Mouse (Mus musculus) brain, embryonic 18.5 days (tissue): ENCODE data around the gene Atp1a4.

Experiments used
- DNase-seq: peaks from one replicate; pipeline ENCODE4 v3.0.0-alpha.2; 2012; ENCODE audit warnings: low read depth, low spot score

The Atp1a4 gene

DNA sequence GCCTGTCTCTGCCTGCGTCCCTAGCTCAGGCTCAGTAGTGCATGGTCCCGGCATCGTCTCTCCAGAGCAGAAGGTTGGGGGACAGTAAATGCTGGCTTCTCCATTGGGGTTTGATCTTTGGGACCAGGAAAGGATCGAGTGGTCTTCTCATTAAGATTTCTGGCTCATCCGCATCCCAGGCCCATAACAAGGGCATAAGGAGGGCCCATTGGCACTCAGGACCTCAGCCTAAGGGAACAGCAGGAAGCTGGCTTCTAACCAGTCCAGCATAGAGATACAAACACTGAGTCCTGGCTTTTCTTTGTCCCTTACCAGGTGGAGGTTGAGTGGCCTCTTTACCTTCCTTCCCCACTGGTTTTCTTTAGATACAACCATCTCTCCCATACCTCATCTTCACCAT, 60.4 kb downstream of the Atp1a4 start:
- DNase-seq: no peak

DNA sequence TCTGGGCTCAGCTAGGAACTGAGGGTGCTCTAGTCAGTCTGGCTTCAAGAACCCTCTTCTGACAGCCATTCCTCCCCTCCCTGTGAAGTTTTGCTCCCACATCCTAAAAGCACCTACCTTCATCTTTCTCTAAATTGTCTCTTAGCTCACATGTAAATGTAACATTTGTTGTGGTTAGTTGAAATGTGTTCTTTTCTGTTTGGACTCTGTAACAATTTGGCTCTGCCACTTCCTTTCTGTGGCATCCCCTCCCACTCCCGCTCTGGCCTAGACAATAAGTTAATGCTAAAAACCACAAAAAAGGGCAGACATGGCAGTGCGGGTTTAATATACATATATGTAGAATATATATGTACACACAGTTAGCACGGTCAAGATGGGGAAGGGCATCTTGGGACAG, 61.1 kb downstream of the Atp1a4 start:
- no peak for DNase-seq

DNA sequence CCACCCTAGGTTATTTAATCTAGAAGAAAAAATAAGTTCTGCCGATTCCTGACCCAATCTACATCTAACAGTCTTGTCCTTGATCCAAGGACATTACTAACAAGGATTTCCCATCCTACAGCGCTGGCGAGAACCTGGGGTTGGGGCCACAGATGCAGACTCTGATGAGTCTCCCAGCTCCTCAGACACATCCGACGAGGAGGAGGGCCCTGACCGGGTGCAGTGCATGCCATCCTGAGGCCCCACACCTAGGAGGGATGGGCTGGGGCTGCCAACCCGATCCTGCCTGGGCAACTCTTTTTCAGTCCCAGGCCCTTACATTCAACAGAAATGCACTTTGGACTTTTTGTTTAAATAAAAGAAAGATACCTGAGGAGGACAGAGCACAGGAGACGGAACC, 63.8 kb downstream of the Atp1a4 start:
- DNase-seq: no peak

DNA sequence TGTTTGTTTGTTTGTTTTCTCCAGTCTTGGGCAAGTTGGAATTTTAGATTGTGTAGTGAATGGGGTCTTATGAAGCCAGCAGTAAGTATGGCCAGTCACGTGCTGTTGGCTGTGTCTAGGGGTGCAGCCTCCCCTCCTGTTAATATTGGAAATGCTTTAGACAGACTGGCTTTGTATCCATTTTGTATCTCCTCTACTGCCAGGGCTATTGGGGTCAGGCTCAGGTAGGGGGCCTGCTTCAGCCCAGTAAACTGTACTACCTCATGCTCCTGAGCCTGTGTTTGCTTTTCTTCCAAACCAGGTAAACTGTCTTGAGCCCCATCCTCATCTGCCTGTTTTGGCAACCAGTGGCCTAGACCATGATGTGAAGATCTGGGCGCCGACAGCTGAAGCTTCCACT, 66.0 kb downstream of the Atp1a4 start:
- DNase-seq: no peak

DNA sequence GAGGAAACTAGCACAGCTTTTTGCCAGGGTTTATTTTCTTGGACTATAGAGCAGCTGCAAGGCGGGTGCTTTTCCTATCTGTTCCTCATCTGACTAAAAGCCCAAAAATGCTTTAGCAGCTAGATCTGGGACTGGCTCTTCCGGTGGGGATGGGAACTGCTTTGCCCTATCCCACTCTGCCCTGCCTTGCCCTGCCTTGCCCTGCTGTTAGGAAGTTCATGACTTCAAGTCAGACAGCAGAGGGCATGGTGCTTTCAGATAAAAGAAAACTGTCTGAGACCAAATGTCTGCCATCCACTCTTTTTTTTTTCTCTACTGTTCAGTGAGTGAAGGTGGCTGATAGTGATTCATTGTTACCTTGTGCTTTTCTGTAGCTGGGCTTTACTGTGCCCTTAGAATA, 66.6 kb downstream of the Atp1a4 start:
- no peak for DNase-seq

DNA sequence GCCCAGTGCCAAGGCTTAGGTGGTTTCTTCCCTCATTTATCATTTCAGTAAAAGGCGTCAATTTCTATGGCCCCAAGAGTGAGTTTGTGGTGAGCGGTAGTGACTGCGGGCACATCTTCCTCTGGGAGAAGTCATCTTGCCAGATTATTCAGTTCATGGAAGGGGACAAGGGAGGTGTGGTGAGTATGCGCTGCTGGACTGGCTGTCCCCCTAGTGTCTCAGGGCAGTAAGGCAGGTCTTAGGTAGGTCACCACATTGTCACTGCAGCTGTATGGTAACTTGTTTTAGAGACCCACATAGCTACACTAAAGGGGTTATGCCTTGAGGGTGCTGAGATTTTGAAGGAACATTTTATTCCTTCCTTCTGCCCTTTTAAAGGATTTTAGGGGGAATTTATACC, 69.3 kb downstream of the Atp1a4 start:
- DNase-seq: no peak

DNA sequence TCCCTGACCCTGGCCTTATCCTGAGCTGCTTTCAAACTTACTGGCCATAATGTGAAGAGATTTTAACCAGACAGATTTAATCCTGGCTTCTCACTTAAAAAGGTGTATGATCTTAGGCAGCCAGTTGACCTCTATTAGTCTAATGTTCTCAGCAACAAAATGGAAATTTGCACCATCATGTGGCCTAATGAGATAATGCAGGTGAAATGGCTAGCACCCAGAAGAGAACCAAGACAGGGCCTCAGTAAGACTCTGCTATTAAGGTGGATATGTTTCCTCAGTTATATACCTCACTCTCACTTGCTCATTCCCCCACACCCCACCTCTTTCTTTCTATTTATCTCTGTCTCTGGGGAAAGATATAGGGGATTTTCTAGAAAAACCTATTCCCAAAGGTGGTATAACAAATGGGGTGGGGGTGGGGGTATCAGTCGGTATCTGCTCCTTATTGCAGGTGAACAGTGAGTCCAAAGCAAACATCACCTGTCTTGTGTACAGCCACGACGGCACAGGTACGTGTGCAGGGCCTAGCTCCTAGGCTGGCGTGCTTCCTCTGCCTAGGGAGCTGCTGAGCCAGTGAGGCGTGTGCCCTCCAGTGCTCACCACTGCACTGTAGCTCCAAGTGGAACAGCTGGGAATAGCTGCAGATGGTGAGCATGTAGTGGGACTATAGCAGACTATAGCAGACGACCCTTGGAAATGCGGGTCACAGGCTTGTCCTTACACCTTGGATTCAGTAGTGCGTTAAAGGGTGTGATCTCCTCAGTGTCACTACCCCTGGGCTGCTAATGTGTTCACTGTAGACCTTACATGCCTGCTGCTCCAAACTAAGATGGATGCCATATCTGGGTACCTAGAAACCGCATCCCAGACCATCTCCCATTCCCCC, 71.6 kb downstream of the Atp1a4 start:
- no peak for DNase-seq

DNA sequence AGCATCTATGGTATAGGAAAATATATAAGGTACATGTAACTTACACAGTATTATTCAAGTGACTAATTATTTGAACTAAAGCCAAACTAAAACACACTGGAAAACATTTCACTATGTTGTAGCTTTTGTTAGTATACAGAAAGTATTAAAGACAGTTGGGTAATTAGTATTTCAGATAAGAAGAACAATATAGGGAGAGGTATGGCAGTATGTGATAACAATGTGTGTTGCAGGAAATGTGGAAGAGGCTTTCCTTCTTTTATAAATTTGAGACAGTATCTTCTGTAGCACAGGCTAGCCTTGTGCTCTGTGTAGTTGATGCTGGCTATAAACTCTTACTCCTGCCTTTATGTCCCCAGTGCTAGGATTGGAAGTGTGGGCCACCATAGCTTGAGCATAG, 74.3 kb downstream of the Atp1a4 start:
- DNase-seq: no peak

DNA sequence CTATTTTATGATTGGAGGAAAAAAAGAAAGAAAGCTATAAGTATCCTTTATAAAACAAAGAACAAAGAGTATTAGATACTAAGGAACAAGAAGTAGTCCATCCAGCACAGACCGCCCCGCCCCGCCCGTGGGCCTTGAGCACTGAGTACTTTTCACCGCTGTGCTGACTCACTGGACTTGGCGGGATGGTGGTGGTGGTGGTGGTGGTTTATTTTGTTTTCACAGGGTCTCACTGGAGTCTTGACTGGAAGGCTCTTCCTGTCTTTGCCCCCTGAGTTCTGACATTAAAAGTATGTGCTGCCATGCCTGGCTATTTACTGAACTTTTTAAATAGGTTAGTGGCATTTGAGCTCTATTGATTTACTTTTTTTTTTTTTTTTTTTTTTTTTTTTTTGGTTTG, 75.2 kb downstream of the Atp1a4 start:
- DNase-seq: no peak

DNA sequence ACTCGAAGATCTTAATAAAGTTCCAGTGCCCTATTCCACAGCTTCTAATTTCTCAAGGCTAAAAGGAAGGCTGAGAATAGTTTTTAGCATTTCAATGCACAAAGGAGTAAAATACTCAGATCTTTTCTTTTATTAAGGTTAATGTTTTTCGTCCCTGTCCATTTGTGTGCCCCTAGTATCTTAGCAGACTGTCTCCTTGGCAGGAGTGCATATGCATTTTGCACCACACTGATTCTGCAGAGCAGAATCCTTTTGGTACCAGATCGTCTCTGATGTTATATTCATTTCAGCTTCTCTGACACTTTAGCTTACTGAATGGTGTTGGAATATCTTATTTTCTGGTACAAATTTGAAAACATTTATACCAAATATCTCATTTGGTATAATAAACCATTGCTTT, 76.4 kb downstream of the Atp1a4 start:
- no peak for DNase-seq

DNA sequence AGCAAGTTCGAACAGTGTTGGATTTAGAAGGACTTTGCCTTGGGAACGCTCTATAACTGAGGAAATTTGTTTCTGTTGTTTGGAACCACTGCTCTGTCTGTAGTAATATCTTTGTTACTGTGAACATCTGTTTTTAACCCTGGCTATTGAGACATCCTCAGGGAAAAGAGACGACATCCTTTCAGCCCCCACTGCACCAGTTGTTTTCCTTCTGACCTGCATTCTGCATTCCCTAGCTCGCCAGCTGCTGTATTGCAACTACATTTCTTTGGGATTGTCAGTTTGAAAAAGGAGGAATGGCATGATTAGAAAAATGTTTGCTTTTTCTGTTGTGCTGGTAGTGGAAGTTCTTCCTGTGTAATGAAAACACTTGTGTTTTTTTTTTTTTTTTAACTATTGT, 77.3 kb downstream of the Atp1a4 start:
- no peak for DNase-seq

DNA sequence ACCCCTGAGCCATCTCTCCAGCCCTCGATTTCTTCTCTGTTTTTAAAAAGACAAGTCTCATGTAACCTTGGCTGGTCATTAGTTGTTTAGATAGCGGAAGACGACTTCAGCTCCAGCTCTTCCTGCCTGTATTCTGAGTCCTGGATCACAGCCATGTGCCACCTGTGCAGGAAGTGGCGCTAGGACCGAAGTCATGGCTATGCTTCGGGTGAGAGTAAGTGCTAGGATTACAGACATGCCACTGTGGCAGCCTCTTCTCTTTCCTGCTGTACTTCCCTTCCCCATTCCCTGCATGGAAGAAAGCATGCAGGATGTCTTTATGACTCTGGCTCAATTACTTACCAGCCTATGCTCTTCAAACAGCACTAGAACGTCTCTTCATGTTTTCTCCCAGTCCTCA, 79.1 kb downstream of the Atp1a4 start:
- DNase-seq: no peak

DNA sequence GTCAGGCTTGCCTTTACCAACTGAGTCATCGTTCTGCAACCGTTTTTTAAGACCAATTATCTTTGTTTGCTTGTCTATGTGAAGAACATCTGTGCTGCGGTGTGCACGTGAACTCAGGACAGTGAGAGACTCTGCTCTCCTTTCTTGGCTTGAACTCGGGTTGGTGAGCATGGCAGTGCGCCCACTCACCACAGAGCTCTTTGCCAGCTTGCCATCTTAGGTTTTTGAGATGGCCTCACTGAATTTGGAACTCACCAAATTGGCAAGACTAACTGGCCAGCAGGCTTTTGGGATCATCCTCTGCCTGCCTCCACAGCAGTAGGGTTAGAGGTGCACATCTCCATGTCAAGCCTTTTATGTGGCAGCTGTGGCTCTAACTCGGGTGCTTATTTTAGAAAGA, 80.4 kb downstream of the Atp1a4 start:
- DNase-seq: no peak
